Mouse (Mus musculus): Measurements from ENCODE around the gene Krt82. TPM values are rescaled to one million over a fixed set of nuclear protein-coding genes. Genes with fewer than 3 reads are reported as not detected.
A peak's percentile ranks its signal among the peaks of the same experiment; 100 is the strongest.

Gene Krt82
- not detected in 2 replicates for polyA plus RNA-seq (2015; fragmentation: Nextera tagmentation; extraction: Ambion mirVana)

DNA sequence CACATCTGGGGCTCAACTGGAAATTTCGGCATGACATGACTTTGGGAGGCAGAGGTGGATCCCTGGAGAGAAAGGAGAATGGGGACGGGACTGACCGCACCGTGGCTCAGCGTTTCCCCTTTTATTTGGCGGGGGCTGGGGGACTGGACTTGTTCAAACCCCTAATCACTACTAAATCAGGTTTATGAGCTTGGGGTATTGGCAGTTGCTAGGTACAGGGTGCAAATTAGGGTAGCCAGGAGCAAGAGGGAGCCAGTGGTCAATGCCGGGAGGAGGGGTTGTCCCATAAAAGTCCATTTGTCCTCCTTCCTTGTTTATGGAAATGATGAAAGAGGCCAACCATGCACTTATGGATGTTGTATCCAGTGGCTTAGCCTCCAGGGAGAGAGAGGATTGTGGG, at the start of gene Krt82:
TSS of gene Krt82 (minus strand) at position 101 of the 400 bp plus-strand sequence.
- H3K4me1 ChIP-seq (replicated peaks), result peaks cover 9% of the 10 kb centered on the region
- H3K4me2 ChIP-seq, result no peak within 1 kb of the TSS
- H3K4me3 ChIP-seq, result no peak within 1 kb of the TSS
- H3K9me3 ChIP-seq, result no peaks in the 10 kb centered on the region
- H3K27ac ChIP-seq (replicated peaks), result no peak within 1 kb of the TSS
- no peaks in the 10 kb centered on the region for H3K36me3 ChIP-seq
- no peaks in the 10 kb centered on the region for H3K27me3 ChIP-seq
- H3K9ac ChIP-seq, result no peak within 1 kb of the TSS
- WGBS, result 81% methylated on average over 7 of the region's 7 CpGs
- no peak for ATAC-seq (ENCODE audit: low FRiP score, low read depth)

DNA sequence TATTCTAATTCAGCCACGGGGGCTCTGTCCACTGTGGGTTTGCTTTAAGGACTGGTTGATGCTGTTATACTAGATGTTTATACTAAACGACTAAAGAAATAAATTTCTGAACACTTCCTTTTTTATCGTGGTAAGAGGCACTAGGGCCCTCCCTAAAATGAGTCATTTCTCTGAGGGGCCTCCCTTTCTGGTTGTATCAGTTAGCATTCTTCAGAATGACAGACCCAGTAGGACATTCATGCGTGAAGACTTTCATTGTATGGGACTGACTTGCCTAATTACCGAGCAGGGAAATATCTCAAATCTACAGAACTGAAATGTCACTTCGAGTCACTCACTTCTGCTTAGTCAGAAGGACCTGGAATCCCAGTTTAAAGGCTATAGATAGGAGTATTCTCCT, 48.7 kb upstream of the Krt82 start:
- Histone ChIP-seq H3K9ac (no peak overlapping the region), H3K4me3 (no peak overlapping the region), H3K9me3 (no peaks in the 10 kb centered on the region), H3K4me2 (no peak overlapping the region), H3K27ac (replicated peaks) (no peak overlapping the region), H3K4me1 (replicated peaks) (no peaks in the 10 kb centered on the region), H3K27me3 (no peaks in the 10 kb centered on the region), H3K36me3 (no peaks in the 10 kb centered on the region)
- no peak for ATAC-seq (ENCODE audit: low FRiP score, low read depth)
- 62% methylated on average over 6 of the region's 6 CpGs for WGBS

DNA sequence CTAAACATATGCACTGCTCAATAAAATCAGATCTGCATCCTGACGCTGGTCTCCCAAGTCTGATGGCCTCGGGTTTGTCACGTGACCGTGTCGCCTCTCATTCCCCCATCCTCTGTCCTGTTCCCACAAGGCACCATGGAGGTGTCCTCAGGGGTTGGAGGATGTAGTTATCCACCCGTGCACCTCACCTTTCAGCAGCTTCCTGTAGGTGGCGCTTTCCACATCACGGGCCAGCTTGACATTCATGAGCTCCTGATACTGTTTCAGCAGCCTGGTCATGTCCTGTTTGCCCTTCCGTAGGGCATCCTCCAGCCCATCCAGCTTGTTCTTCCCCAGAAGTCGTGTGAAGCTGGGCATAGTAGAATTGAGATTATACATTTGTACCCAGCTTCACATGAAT, 37.7 kb upstream of the Krt82 start:
- Histone ChIP-seq H3K9me3 (no peaks in the 10 kb centered on the region), H3K36me3 (no peaks in the 10 kb centered on the region), H3K4me3 (no peak overlapping the region), H3K9ac (no peak overlapping the region), H3K4me2 (no peak overlapping the region), H3K4me1 (replicated peaks) (no peaks in the 10 kb centered on the region), H3K27ac (replicated peaks) (no peak overlapping the region), H3K27me3 (no peaks in the 10 kb centered on the region)
- 82% methylated on average over 10 of the region's 10 CpGs for WGBS
- ATAC-seq (ENCODE audit: low FRiP score, low read depth), result no peak

DNA sequence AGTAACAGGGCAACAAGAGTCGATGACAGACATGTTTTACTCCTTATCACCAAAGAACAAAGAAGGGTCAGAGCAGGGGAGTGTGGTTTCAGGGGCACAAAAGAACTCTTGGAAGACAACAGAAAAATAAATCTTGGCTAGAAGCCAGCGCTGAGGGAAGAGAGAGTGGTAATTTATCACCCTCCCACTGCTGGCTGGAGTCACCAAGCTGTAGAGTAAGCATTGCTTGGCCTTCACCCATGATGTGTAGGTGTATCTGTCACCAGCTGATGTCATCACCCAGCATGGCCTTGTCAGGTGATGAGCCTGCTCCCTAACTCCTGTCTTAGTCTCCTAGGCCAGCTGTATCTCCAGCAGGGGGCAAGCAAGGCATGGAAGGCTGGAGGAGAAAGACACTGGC, 34.0 kb upstream of the Krt82 start:
- Histone ChIP-seq H3K4me2 (no peak overlapping the region), H3K27me3 (no peaks in the 10 kb centered on the region), H3K9me3 (no peaks in the 10 kb centered on the region), H3K27ac (replicated peaks) (no peak overlapping the region), H3K36me3 (no peaks in the 10 kb centered on the region), H3K4me1 (replicated peaks) (no peaks in the 10 kb centered on the region), H3K9ac (no peak overlapping the region), H3K4me3 (no peak overlapping the region)
- 43% methylated on average over 2 of the region's 2 CpGs for WGBS
- no peak for ATAC-seq (ENCODE audit: low FRiP score, low read depth)

DNA sequence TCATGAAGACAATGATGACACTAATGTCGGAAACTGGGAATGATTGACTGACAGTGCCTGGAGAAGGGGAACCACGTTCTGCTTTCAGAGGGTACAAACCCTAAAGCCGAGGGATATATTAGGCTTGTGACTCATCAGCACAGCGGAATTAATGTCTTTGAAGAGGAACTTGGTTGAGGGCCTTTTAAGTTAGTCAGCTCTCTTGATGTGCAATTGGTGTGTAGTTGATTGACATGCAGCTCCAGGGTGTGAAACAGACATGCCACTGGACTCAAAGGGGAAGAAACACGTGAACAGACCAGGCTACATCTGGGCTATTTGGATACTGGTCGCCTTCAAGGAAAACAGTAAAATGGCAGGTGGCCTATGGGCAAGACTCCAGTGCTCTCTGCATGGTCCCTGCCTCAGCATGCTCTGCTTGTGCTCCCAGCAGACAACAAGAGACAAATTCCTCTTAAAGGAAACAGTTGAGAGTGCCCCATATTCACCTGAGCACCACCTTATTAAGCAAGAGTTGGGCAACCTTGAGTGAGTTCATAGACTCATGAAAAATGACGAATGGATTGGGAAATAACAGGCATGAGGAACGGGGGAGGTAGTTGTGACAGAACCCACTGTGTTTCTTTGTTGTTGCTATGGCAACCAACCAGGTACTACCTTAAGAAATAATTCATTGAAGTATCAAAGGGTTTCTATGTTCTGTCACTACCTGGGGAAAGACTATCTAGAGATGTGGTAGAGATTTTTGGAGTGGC, 32.9 kb upstream of the Krt82 start:
- Histone ChIP-seq H3K27me3 (no peaks in the 10 kb centered on the region), H3K27ac (replicated peaks) (no peak overlapping the region), H3K4me2 (no peak overlapping the region), H3K36me3 (no peaks in the 10 kb centered on the region), H3K4me3 (no peak overlapping the region), H3K9ac (no peak overlapping the region), H3K9me3 (no peaks in the 10 kb centered on the region), H3K4me1 (replicated peaks) (no peaks in the 10 kb centered on the region)
- no peak for ATAC-seq (ENCODE audit: low FRiP score, low read depth)
- WGBS, result 78% methylated on average over 8 of the region's 8 CpGs

DNA sequence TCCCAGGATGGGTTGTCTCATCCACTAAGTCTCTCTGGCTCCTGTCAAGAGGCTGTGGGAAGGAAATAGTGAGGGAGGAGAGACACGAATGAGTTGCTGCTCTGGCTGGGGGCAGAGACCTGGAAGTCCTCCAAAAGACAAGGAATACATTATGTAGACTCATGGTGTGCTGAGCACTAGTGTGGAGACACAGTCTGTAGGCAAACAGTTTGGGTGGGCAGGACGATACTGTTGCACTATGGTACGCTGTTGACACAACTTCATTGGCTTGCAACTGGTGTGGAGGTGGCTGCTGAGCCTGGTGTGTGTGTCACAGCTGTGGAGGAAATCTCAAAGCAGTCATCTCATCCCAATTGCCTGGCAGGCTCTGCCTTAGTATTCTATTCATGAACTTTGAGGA, 31.2 kb upstream of the Krt82 start:
- no peak for ATAC-seq (ENCODE audit: low FRiP score, low read depth)
- Histone ChIP-seq H3K4me2 (no peak overlapping the region), H3K27me3 (no peaks in the 10 kb centered on the region), H3K36me3 (no peaks in the 10 kb centered on the region), H3K27ac (replicated peaks) (no peak overlapping the region), H3K9ac (no peak overlapping the region), H3K4me3 (no peak overlapping the region), H3K4me1 (replicated peaks) (no peaks in the 10 kb centered on the region), H3K9me3 (no peaks in the 10 kb centered on the region)
- 83% methylated on average over 3 of the region's 3 CpGs for WGBS

DNA sequence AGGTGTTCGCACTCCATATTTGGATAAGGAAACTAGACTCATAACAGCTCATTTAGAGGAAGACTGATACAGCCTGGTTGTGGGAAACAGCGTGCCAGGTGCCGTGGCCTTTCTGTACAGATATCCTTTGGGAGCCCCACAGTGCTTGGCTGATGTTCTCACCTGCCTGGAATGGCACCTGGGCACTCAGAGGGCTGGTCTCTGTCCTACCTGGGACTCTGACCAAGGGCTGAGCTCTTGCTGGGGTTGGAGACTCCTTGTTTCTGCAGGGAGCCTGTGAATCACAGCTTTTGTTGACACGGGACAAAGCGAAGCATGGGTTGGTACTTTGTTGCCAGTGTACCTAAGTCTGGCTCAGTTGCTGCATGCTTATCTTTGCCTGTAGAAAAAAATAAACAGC, 25.0 kb upstream of the Krt82 start:
- Histone ChIP-seq H3K27me3 (no peaks in the 10 kb centered on the region), H3K4me3 (no peak overlapping the region), H3K9ac (no peak overlapping the region), H3K4me1 (replicated peaks) (no peaks in the 10 kb centered on the region), H3K4me2 (no peak overlapping the region), H3K36me3 (no peaks in the 10 kb centered on the region), H3K27ac (replicated peaks) (no peak overlapping the region), H3K9me3 (no peaks in the 10 kb centered on the region)
- no peak for ATAC-seq (ENCODE audit: low FRiP score, low read depth)
- 91% methylated on average over 5 of the region's 5 CpGs for WGBS

DNA sequence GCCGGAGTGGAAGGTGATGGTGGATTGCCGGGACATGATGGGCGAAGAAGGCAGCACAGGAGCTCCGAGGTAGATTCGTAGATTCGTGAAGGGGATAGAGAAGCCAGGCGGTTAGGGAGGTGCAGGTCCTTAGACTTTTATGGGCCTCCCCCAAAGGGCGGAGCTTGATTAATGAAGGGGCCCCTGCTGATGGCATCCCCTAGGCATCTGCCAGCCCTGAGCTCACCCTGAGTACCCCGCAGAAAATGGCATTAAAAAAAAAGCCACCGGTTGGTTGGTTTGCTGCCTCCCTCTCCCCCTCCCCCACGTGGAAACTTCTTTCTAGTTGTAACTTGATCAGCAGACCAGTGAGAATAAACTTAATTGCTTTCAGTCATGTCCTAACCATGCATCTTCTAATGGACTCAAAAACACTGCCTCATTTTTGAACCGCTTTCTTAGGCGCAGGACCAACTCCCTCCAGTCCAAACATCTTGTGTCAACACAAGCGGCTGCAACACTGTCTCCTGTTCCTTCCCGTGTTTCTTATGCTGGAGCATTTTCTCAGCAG, 23.4 kb upstream of the Krt82 start, which contains the start of gene Krt75:
TSS of gene Krt75 (minus strand) at position 109 of the 550 bp plus-strand sequence.
- Histone ChIP-seq H3K9ac (no peak within 1 kb of the TSS), H3K4me2 (no peak within 1 kb of the TSS), H3K36me3 (no peaks in the 10 kb centered on the region), H3K27ac (replicated peaks) (no peak within 1 kb of the TSS), H3K9me3 (no peaks in the 10 kb centered on the region), H3K4me1 (replicated peaks) (no peaks in the 10 kb centered on the region), H3K27me3 (no peaks in the 10 kb centered on the region), H3K4me3 (no peak within 1 kb of the TSS)
- no peak for ATAC-seq (ENCODE audit: low FRiP score, low read depth)
- 82% methylated on average over 15 of the region's 15 CpGs for WGBS

DNA sequence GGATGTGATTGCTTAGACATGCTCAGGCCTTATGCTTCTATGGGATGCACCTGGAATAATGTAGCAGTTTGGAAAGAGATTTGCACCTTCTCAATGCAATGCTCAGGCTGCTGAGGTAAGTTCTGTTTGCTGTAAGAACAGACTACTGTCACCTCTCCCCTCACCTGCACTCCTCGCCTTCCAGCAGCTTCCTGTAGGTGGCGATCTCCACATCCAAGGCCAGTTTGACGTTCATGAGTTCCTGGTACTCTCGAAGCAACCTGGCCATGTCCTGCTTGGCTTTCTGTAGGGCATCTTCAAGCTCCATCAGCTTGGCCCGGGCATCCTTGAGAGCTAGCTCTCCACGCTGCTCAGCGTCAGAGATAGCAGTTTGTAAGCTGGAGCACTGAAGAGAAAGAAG, 17.3 kb upstream of the Krt82 start:
- no peaks in the 10 kb centered on the region for H3K27me3 ChIP-seq
- 52% methylated on average over 7 of the region's 7 CpGs for WGBS
- H3K36me3 ChIP-seq, result no peaks in the 10 kb centered on the region
- no peaks in the 10 kb centered on the region for H3K9me3 ChIP-seq
- H3K9ac ChIP-seq, result no peak overlapping the region
- no peak for ATAC-seq (ENCODE audit: low FRiP score, low read depth)
- H3K4me2 ChIP-seq, result no peak overlapping the region
- no peaks in the 10 kb centered on the region for H3K4me1 ChIP-seq (replicated peaks)
- no peak overlapping the region for H3K27ac ChIP-seq (replicated peaks)
- no peak overlapping the region for H3K4me3 ChIP-seq

DNA sequence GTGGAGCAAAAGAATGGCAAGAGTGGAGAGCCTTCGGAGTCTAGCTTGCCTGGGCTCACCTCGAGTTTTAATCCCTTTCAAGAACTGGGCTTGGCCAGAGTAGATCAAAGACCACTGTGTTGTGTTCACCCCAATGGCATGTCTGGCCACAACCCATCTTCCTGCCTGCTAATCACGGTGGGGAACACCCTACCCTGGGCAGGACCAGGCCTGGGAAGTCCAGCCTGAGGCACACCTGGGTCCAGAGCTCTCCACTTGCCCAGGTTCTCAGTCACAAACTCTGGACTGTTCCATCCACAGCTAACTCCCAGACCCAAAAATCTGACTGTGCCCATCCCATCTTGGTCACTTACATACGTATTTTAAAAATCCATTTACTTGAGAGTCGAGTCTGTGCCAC, 12.4 kb upstream of the Krt82 start, which contains the start of gene Krt90:
TSS of gene Krt90 (minus strand) at position 101 of the 400 bp plus-strand sequence.
- H3K9ac ChIP-seq, result no peak within 1 kb of the TSS
- H3K4me2 ChIP-seq, result no peak within 1 kb of the TSS
- H3K27ac ChIP-seq (replicated peaks), result no peak within 1 kb of the TSS
- H3K4me1 ChIP-seq (replicated peaks), result no peaks in the 10 kb centered on the region
- WGBS, result 76% methylated on average over 5 of the region's 5 CpGs
- H3K27me3 ChIP-seq, result no peaks in the 10 kb centered on the region
- no peaks in the 10 kb centered on the region for H3K36me3 ChIP-seq
- H3K4me3 ChIP-seq, result no peak within 1 kb of the TSS
- no peak for ATAC-seq (ENCODE audit: low FRiP score, low read depth)
- no peaks in the 10 kb centered on the region for H3K9me3 ChIP-seq

DNA sequence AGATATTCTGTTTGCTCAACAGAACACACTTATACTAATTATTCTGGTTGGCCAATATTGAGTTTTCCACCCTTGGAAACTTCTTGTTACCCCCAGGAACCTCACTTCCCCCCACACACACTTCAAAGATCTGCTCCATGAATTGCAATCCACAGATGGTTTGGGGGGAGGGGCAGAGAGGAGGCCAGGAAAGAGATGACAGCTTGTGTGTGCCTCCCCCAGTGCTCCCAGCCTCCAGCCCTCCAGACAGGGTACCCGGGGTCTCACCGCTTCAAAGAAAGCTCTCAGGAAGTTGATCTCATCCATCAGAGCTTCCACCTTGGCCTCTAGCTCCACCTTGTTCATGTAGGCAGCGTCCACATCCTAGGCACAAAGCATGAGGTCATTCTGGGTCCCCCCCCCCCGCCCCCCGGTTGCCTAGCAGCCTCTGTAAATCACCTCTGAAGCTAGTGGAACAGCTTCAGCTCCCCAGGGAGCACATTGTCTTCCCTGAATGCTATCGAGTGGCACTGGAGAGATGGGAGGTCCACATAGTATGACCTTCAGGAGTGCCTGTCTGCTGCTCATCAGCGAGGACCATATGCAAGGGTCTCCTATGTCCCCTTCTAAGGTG, 7.7 kb upstream of the Krt82 start:
- H3K27me3 ChIP-seq, result no peaks in the 10 kb centered on the region
- no peak overlapping the region for H3K9ac ChIP-seq
- no peaks in the 10 kb centered on the region for H3K36me3 ChIP-seq
- peaks cover 3% of the 10 kb centered on the region for H3K4me1 ChIP-seq (replicated peaks)
- no peak overlapping the region for H3K4me2 ChIP-seq
- no peak overlapping the region for H3K4me3 ChIP-seq
- 4% methylated on average over 7 of the region's 7 CpGs for WGBS
- ATAC-seq (ENCODE audit: low FRiP score, low read depth), result no peak
- no peak overlapping the region for H3K27ac ChIP-seq (replicated peaks)
- H3K9me3 ChIP-seq, result no peaks in the 10 kb centered on the region

DNA sequence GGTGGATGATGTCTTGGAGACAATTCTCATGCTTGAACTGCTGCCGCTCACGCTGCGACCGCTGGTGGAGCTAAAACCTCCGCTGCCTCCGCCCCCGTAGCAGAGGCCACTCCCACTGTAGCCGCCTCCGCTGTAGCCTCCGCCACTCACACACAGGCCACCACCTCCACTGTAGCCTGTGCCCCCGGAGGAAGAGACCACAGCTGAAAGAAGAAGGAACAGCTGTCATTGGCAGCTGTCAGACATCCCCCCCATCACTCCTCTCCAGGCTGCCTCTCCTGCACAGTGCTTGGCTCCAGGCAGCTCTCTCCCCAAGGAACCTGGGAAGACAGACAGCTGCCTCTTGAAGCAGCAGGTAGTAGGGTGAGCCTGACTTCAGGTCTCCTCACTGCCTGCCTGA, 2.7 kb upstream of the Krt82 start:
- ATAC-seq (ENCODE audit: low FRiP score, low read depth), result peak; percentile 80
- Histone ChIP-seq H3K27ac (replicated peaks) (no peak overlapping the region), H3K9ac (no peak overlapping the region), H3K36me3 (no peaks in the 10 kb centered on the region), H3K27me3 (no peaks in the 10 kb centered on the region), H3K4me2 (peak overlapping the region; percentile 48), H3K9me3 (no peaks in the 10 kb centered on the region), H3K4me1 (replicated peaks) (peaks cover 9% of the 10 kb centered on the region), H3K4me3 (peak overlapping the region; percentile 11; the same call in 1 of the 2 replicates)
- under 1% methylated on average over 11 of the region's 11 CpGs for WGBS

Data from hindbrain, embryonic 15.5 days (tissue).